Mouse (Mus musculus) right cerebral cortex, adult 2 months (tissue): ENCODE measurements at regions not wholly inside any gene's neighbourhood (a gene's known extent, or its start where the extent isn't known, plus 50 kb on each side); places are given as distances from the start of the nearest gene placed in this dataset.

Source experiments
- DNase-seq, 2 experiments: peaks; one replicate each; pipeline ENCODE4 v3.0.0; 2021 to 2022; ENCODE audit warnings: low spot score in 2 of 2

DNA sequence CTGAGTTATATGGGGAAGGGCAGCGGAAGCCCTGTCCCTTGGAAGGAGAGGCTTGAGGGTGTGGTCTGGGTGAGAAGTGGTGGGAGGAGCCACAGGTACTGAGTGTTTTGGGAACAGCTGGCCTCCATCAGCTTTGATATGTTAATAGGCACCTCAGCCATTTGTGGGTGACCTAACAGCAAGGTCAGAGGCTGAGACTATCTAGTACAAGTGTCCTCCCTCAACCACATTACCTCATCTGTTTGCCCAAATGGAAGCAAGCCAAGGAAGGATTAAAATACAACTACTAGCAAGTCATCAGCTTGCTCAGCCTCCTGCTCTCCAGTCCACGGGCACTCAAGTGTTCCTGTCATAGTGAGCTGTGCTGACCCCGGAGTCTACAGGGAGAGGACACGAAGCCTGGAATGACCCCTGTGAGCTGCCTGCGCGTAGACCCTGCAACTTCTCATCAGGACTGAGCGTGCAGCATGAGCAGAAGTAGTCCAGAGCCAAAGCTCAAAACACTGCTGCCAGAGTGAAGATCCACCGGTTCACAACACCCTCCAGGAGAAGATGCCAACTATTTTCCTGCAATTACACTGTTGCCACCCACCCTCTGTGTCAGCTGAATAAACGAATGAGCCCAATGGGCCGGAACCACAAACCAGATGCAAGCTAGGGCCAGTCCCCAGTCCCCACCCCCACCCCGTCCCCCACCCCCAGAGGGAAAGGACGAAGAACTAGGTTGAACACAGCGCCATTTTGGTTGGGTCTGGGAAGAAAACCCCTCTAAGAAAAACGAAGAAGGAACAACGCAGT lies 239.6 kb downstream of the Qk start:
- DNase-seq, result no peak

DNA sequence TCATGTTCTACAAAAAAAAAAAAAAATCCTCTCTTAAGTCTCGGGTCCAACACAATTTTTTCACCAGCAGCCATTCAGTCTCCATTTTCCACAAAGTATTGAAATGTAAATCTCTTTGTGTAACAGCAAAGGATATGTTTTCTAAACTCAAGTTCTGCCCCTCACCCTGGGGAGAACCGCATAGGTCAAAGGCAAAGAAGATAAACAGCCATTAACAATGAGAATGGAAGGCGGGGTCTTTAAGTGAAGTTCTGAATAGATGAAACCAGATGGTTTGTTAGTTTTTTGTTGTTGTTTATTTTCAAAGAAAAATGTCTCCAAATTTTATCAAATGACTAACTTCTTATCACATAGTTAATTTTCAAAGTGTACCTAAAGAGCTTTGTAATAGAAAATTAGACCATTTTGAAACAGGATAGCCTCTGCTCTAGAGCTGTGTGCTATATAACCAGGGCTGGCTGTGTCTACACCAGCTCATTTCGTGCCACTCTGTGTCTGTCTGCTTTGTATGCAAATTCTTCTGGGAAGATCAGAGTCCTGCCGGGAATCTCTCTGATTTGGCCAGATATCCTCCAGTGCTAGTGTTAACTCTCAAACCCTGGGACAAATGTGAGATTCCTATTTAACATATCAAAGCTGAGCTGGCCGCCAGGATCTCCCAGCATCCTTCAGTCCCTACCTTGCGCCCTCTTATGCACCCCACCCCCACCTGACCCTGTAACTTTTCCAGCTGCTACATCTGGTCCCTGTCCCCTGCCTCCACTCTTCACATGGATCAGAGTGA lies 240.9 kb downstream of the Qk start:
- DNase-seq, result no peak

DNA sequence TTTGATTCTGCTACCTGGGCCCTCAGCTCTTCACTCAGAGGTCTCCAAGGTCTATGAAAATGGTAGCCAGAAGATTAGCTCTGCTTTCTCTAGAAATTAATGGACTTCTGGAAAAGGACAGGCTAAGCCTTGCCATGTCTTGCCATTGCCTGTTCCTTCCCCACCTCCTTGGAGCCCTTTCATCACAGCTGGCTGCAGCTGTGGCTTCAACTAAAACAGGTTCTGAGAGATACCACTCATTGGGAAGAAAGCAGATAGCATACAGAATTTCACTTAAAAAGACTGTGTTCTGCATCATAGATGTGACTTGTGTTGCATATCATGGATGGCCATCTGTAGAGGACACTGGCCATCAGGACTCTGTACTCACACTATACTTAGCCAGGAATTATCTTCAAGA lies 246.4 kb downstream of the Qk start:
- no peak for DNase-seq

DNA sequence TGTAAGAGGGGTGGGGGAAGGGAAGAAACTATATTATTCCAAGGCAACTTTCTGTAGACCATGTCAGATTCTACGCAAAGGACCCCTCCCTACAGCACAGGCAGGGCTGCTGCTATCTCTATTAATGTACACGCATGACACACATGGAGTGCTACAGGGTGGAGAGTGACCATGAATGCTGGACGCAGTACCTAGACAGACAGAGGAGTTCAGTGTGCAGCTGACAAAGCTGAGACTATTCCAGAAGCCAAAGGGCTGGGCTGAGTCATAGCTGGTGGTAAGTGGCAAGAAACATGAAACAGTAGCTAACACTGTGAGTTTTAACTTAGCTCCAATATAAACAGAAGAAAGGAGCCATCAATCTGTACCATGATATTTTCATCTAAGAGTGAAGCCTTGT lies 250.4 kb downstream of the Qk start:
- DNase-seq, result no peak

DNA sequence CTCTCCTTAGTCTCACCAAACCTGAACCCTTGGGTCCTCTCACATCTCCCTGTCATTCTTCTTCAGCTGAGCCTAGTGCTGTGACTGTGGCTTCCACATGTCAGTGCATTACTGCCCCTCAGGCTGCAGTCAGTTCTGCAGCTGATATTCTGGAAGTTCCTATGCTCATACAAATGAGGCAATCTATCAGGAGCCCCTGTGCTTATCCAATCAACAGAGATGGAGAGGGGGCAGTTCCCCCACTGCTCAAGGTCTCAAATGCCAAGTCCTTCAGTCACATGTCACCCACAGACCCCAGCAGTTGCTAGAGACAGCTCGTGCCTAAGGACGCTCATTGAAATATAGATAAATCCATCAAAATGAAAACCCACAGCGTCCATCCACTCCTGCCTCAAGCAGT lies 254.5 kb downstream of the Qk start:
- DNase-seq, result no peak

DNA sequence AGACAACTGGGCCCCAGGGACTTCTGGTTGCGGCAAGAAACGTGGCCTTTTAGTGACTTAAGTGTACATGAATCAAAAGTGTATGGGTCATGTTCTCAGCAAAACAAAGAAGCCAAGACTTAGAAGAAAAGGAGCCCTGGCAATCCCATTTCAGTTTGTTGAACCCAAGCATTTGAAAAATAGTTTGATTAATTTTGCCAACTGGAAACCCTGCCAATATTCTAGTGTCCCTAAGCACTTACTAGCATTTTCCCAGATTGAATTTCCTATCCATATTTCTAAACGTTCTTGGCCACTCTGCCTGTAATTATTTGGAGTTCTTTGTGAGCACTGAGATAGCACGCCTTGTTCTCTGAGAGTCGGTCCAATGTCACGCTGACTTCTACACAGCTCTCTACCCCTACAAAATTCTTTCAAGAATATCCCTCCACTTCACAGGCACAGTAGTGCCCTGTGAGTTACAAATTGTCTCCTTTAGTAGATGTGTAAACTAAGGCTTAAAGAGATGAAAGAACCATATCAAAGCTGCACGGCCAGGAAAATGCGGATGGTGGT lies 257.0 kb downstream of the Qk start:
- no peak for DNase-seq

DNA sequence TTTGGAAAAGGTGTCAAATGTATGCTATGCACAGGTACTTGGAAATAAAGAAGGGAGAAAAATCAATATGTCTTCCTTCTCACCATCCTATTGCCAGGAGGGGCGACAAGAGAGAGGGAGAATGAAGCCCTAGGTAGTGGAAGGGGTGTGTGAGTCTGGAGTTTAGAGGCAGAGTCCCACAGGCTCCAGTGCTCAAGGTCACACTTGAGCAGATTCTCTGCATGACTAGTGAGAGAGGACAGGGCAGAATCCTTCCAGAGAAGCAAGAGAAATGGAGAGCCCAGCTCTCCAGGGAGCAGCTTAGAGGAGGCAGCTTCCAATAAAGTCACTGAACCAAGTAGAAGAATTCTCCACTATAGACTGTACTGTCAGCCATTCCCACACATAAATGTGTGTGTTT lies 261.9 kb downstream of the Qk start:
- DNase-seq, result no peak

DNA sequence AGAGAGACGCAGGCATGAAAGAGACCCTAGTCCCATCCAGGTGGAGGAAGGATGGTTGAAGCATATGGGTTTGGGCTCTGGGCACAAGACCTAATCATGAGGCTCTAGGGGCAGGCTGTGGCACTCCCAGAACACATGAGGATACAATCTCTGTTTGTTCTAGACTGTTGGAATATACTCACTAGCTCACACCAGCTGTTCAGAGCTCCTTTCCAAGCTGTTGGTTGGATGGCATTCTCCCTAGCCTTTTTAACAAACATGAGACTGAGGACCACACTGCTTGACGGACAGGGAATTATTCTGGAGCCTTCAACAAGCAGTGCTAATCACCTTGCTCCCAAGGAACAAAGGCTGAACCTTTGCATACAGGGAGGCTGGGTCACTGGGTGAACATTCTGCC lies 263.6 kb downstream of the Qk start:
- DNase-seq, result no peak

DNA sequence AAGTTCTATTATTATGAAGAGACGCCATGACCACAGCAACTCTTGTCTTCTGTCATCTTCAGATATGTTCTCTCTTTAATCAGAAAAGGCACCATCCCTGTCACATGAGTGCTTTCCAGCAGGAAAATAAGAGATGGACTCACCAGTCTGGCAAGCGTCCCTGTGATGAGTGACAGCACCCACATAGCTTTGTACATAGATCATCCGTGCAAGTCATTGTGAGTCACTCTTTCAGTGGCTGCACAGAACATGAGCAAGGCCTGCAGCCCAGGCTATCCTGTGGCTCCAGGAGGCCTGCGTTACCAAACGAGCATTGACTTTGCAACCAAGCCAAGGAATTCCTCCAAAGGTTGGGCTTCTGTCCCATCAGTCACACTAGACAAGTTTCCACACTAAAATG lies 265.3 kb downstream of the Qk start:
- peak in 1 of 2 experiments; percentile 8 for DNase-seq

DNA sequence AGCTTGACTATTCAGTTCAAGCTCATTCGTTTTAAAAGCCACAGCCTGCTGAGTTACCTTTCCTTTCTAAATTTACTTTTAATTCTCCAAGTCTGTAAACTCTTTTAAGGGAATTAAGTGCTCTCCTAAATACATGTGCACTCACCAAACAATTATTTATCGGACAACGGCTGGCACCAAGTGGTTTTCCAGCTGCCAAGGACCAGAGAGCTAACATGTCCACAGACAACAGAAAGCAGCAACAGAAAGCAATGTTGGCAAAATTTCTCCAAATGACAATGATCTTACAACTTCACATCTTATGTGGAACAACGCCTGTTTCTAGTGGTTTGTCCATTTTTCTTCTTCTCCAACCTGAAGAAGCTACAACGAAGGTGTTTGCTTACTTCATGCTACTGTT lies 275.3 kb downstream of the Qk start:
- DNase-seq, result no peak

DNA sequence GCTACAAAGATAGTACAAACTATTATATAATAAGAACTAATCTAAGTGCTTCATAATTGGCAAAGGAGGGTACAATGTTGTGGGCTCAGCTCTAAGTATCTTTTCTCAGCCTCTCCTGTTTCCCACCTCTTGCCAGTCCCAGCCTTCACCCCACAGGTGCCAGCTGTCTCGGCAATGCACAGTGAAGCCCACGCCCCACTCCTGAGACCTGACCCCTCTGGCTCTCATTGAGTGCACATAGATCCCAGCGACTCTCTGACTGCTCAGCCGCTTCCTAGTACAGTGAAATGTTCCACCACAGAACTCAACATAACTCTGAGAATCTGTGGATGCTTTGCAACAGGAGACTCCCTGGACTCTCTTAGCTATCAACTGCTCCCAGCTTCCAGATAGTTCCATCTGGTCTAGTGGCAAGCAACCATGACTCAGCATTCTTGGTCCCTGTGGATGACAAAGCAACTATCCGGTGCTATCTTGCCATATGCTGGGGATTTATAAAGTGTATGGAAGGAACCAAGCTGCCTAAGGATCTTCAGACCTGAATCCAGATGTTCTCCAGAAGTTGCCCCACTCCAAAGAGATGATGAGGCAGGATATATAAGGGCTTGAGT lies 277.5 kb downstream of the Qk start:
- no peak for DNase-seq

DNA sequence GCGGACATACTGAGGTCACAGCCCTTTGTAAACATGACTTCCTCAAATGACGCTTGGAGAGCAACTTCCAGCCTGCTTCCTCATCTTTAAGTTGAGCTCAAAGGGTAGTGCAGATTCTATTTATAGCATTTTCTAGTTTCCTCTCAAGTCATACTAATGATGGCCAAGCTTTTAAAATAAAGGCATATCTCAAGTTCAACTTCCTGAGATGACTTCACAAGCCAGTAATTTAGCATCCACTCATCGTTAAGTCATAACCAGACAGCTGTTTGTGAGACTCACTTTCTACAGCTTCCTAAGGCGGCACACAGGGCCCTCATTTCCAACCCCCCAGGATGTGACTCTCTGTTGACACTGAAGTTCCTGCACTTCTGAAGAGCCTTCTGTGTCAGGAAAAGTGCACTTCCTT lies 278.7 kb downstream of the Qk start:
- DNase-seq, result no peak

DNA sequence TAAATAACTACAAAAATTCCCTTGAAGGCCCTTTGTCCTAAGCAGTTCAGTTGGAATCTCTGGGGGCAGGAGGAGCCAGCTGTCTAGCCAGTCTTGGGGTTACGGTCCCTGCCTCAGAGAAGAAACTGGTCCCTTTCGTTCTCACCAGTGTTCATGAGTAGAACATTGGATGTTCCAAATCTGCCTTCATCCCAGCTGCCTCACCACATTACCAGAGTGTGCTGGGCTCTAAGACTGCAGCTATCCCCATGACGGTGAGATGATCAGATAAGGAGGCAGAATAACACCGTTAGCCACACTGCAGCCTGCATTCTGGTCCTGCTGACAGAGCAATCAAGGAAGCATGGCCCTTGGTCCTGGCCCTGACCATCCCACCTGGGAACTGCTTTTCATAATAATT lies 279.3 kb downstream of the Qk start:
- no peak for DNase-seq

DNA sequence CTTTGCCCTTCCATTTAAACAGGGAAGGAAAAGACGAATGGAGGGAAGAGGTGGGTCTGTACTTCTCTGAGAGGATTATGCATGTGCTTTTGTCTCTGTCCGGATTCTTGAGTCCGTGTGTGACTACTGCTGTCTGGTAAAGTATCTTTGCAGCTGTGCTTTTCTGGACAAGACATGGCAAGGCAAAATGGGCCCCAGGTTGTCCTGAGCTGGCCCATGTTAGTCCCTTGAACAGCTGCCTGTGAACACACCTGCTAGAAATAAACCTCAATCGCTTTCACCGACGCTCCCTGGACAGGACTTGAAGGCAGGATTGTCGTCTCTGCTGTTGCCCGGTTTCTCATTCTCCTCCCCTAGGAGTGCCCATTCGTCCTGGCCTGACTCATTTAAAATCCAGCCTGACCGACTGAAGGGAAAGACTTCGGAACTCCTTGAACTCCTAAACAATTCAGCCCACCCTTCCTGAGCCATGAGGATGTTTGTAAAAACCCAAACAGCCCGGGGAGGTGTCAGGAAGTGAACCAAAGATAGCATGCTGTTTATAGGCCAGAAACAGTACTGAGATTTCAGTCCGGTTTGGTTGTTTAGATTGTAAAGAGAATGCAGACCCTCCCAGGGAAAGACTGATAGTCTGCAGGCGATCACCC lies 281.7 kb downstream of the Qk start:
- no peak for DNase-seq

DNA sequence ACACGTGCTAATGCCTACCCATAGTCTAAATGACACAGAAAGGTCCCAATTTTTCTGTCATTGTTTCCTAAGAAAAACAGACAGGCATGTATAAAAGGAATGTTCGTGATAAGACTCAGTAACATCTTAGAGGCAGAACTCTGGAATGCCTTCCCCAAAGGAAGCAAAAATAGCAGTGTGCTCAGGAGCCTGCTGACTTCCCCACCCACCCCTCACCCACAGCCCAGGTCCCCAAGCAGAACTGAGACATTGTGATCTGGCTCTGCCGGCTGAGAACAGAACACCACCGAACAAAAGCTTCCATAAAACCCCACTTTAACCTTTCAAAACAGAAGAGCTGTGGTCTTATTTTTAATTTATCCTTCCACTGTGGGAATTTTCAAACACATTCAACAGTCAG lies 286.1 kb downstream of the Qk start:
- no peak for DNase-seq

DNA sequence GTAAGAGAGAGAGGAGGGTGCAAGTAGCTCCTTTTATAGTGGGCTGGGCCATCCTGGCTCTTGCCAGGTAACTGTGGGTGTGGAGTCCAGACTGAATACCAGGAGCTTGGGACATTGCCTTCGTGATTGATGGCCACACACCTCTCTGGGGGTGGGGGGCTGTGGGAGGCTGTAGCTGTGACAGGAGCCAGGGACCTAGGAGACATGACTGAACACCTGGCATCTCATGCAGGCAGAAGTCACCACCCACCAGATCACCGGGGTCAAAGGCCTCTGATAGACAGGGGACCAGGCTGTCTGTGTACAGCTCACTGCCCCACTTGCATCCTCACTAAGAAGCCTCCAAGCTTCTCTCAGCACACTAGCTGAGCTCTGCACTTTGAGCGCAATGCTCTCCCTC lies 288.6 kb downstream of the Qk start:
- no peak for DNase-seq

DNA sequence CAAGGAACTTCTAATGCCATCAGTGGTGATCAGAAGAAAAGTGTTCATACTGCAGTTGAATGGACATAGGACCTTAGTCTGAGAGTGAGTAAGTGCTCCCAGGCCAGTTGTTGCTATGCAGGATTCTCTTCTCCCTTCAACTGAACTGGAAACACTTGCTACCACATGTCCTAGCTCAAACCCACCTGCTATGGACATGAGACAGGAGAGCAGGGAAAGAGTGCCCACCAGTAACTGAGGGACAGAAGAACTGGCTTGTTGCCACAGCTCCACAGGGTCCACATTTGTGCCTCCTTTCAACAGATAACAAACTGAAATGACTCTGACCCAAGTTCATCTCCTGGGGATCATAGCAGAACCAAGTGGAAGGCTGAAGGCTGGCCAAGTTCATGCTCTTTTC lies 292.9 kb downstream of the Qk start:
- DNase-seq, result no peak

DNA sequence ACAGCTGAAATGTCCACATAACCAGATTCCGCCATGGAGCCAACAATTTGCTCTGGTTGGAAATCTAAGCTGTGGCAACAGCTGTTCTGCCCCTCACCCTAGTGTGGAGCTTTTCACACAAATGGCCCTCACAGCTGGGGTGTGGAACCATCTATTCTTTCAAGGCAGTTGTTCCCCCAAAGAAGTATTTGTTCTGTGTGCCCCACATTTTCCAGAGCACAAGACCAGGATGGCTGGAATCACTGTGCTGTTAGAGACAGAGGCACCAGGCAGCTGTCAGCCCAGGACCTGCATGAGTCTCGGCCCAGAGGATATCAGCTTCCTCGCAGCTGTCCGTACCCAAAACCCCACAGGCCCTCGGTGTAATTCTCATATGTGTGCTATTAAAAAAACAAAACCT lies 294.4 kb downstream of the Qk start:
- no peak for DNase-seq

DNA sequence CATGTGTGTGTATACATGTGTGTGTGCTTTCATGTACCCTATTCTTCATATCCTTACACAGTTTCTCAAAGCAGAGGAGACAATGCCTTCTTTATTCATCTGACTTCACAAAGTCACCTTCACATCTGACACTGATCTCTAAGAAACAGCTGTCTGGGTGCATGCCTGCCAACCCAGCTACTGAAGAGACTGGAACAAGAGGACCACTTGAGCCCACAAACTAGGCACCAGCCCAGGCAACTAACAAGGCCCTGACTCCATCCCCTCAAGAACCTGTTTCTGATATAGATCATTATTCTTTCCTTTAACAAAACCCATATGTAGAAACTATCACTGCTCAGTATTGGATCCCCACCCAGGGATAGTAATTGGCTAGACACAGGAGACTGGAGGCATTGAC lies 295.3 kb downstream of the Qk start:
- no peak for DNase-seq

DNA sequence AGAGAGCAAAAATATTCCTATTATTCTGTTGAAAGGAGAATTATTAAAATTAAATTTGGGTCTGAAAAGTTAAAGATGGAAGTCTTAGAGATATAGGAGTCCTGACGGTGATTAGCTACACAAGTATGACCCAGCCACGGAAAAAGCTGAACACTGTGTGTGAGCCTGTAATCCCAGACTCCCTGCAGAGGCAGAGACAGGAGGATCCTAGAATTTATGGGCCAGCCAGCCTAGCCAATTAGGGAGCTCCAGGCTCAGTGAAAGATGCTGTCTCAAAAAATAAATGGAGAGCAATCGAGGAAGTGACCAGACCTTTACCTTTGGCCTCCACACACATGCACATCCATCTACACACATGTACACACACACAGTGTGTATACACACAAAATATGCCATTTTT lies 307.5 kb downstream of the Qk start:
- no peak for DNase-seq

DNA sequence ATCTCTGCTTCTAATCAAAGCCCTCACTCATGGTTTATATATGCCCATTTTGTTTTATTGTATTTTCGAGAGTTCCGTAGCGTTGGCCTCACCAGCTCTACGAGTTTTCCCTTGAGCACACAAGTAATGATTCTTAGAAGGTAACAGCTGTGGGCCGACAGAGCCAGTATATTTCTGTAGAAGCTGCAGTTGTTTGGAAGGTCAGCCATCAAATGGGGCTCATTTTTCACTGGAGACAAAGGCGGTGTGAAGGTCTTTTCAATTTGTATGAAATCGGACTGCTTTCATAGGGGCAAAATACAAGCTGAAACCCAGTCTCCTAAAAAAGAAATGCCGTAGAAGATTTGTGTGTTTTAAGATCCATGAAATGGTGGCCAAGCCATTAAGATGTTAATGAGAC lies 307.9 kb downstream of the Qk start:
- no peak for DNase-seq

DNA sequence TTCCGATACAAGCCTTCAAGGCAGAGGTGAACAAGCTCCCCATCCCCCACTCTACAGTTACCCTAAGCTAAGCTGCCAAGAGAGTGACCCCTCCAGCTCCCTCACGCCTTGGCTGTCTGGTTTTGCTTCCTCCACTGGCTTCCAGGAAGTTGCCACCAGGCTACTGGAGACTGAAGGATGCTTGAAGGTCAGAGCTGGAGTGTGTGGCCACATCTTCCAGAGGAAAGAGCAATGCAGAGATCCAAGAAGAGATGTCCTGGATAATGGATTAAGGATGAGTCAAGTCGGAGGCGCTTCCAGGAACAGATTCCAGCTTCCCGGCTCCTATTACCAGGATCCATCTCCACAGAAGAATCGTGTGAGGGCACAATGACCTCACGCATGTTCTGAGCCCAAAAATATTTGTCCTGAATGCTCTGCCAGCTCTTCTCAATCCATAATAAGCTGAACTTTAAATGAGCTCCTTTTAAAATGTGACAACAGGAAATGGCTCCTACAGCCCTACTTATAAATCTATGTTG lies 318.5 kb downstream of the Qk start:
- no peak for DNase-seq
